Mouse (Mus musculus) embryonic facial prominence, embryonic 10.5 days (tissue): ENCODE data around the gene Gpr153. TPM values are rescaled to one million over a fixed set of nuclear protein-coding genes. Genes with fewer than 3 reads are reported as not detected.

Source experiments
- DNase-seq: peaks from one replicate; pipeline ENCODE4 v3.0.0-alpha.2; 2017; ENCODE audit warnings: low spot score
- H3K27ac ChIP-seq: fragments of 300-500 bp; sonication (generic); replicated peaks from 2 replicates; pipeline ENCODE4 v1.5.1; 2016; ENCODE audit warnings: mild to moderate bottlenecking
- H3K27me3 ChIP-seq: fragments of 300-500 bp; sonication (generic); replicated peaks from 2 replicates; pipeline ENCODE4 v1.6.1; 2016; ENCODE audit warnings: low read depth, mild to moderate bottlenecking; ENCODE audit not compliant: poor library complexity, severe bottlenecking
- H3K36me3 ChIP-seq: fragments of 300-500 bp; sonication (generic); replicated peaks from 2 replicates; pipeline ENCODE4 v1.6.1; 2016; ENCODE audit warnings: mild to moderate bottlenecking, moderate library complexity
- H3K4me1 ChIP-seq: fragments of 300-500 bp; sonication (generic); 2 replicates; pipeline ENCODE4 v1.6.1; 2016
- H3K4me3 ChIP-seq: fragments of 300-500 bp; sonication (generic); 2 replicates; pipeline ENCODE4 v1.5.1; 2016; ENCODE audit warnings: mild to moderate bottlenecking, moderate library complexity
- H3K9me3 ChIP-seq: fragments of 300-500 bp; sonication (generic); 2 replicates; pipeline ENCODE4 v1.6.1; 2016; ENCODE audit warnings: mild to moderate bottlenecking
- WGBS: fragments of 180-500 bp; shearing (Covaris S2); methylation state at CpG from one replicate; pipeline ENCODE4 v1.1.7; 2016; 5-methylcytosine and 5-hydroxymethylcytosine counted together
- polyA plus RNA-seq: library from polyadenylated mRNA; unstranded; fragments of >200 nt; fragmentation: Nextera tagmentation; extraction: Ambion mirVana; gene quantifications from 2 replicates; pipeline ENCODE4 v1.2.1, GENCODE M21; 2016

Gpr153 gene
- polyA plus RNA-seq, 1 experiment from 2014 or later, result 2.7 TPM

DNA sequence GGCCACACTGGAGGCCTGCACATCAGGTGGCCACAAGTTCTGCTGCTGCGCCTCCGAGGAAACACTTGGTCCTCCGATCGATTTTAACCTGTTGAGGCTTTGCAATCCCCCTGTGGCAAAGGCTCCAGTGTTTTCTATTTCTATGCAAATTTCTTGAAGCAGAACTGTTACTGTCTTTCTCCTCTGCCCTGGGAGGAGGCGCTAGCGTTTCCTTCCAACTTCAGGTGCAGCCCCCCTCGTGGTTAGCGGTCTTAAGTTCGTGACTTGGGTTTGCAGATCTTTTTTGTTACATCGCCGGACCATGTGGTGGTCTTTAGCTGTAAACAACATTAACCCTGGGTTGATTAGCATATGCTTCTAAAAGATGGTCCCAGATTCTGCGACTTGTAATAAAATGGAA lies 59.6 kb downstream of the Gpr153 start:
- no peak overlapping the region for H3K27ac ChIP-seq
- H3K4me1 ChIP-seq, result peaks cover 4% of the 10 kb centered on the region
- no peaks in the 10 kb centered on the region for H3K9me3 ChIP-seq
- WGBS, result 95% methylated on average over 12 of the region's 12 CpGs
- DNase-seq, result no peak
- H3K36me3 ChIP-seq, result peaks cover 77% of the 10 kb centered on the region
- H3K27me3 ChIP-seq, result peaks cover 39% of the 10 kb centered on the region
- no peak overlapping the region for H3K4me3 ChIP-seq

Other genes starting within 250 kb of the Gpr153 start
- 25.0 and 26.4 TPM in 2 replicates for gene Zbtb48, start 246.6 kb upstream of the Gpr153 start, polyA plus RNA-seq
- gene Tas1r1, start 235.7 kb upstream of the Gpr153 start, polyA plus RNA-seq, result 0.50 and 0.68 TPM in 2 replicates
- gene Nol9, start 234.9 kb upstream of the Gpr153 start, polyA plus RNA-seq, result 43.7 and 44.2 TPM in 2 replicates
- 11.7 and 13.2 TPM in 2 replicates for gene Plekhg5, start 201.7 kb upstream of the Gpr153 start, polyA plus RNA-seq
- gene Tnfrsf25, start 158.3 kb upstream of the Gpr153 start, polyA plus RNA-seq, result 1.0 and 1.3 TPM in 2 replicates
- 7.5 and 10.3 TPM in 2 replicates for gene Espn, start 121.9 kb upstream of the Gpr153 start, polyA plus RNA-seq
- gene Hes2, start 115.4 kb upstream of the Gpr153 start, polyA plus RNA-seq, result 0.11 and 1.0 TPM in 2 replicates
- gene Acot7, start 96.1 kb upstream of the Gpr153 start, polyA plus RNA-seq, result 51.8 and 55.5 TPM in 2 replicates
- gene Hes3, start 17.4 kb downstream of the Gpr153 start, polyA plus RNA-seq, result 0.10 and 2.3 TPM in 2 replicates
- gene Icmt, start 23.0 kb downstream of the Gpr153 start, polyA plus RNA-seq, result 29.5 and 30.2 TPM in 2 replicates
- 1.3 and 2.3 TPM in 2 replicates for gene Rnf207, start 44.8 kb downstream of the Gpr153 start, polyA plus RNA-seq
- 360 and 367 TPM in 2 replicates for gene Rpl22, start 51.5 kb downstream of the Gpr153 start, polyA plus RNA-seq
- gene Chd5, start 64.4 kb downstream of the Gpr153 start, polyA plus RNA-seq, result 0.05 TPM in 2 replicates
- gene Nphp4, start 202.5 kb downstream of the Gpr153 start, polyA plus RNA-seq, result 4.9 and 5.9 TPM in 2 replicates
- gene Kcnab2, start 203.6 kb downstream of the Gpr153 start, polyA plus RNA-seq, result 7.3 and 7.6 TPM in 2 replicates